Mouse (Mus musculus): ENCODE measurements around the gene Psmd13. TPM values are rescaled to one million over a fixed set of nuclear protein-coding genes. Genes with fewer than 3 reads are reported as not detected.
"Not testable (repeated sequence)": the region's sequence is repeated elsewhere in the genome, so short reads cannot be mapped to it uniquely, and the experiment has no call there.

The Psmd13 gene
- polyA plus RNA-seq, 1 experiment = 43.0 TPM

- WGBS = 11% methylated on average over 4 of the region's 4 CpGs
- peaks cover 10% of the 10 kb centered on the region; the same call in 1 of the 2 replicates for H3K4me1 ChIP-seq (ENCODE audit: control insufficient read depth, insufficient read depth, insufficient read length)
- H3K36me3 ChIP-seq (ENCODE audit: control insufficient read depth, insufficient read depth, low read length) = peaks cover 5% of the 10 kb centered on the region; the same call in 1 of the 2 replicates
- no peak overlapping the region for H3K27ac ChIP-seq (ENCODE audit: insufficient read depth, low read length)
- H3K27me3 ChIP-seq (ENCODE audit: control insufficient read depth, insufficient read depth, low read length) = no peaks in the 10 kb centered on the region
- TF ChIP-seq CTCF (IDR thresholded peaks at IDR 0.05; ENCODE audit: extremely low read depth, insufficient read depth, insufficient read length, insufficient replicate concordance) (no peak), POLR2A (IDR thresholded peaks at IDR 0.05; ENCODE audit: low read depth, low read length) (no peak)
- no peak for DNase-seq (ENCODE audit: low read depth in 1 of 2, low spot score in 2 of 2)
- H3K4me3 ChIP-seq (ENCODE audit: extremely low read depth, insufficient read depth, insufficient read length) = no peak overlapping the region
These were observed 7.5 kb upstream of the Psmd13 start for GRCm38 (mm10) chr7:140874224-140874623.

- H3K36me3 ChIP-seq (ENCODE audit: control insufficient read depth, insufficient read depth, low read length) = peaks cover 4% of the 10 kb centered on the region; the same call in 1 of the 2 replicates
- 30% methylated on average over 6 of the region's 6 CpGs for WGBS
- H3K27ac ChIP-seq (ENCODE audit: insufficient read depth, low read length) = no peak overlapping the region
These were observed 4.4 kb upstream of the Psmd13 start for GRCm38 (mm10) chr7:140877364-140877763.

GRCm38 (mm10) chr7:140879355-140879754 is 2.4 kb upstream of the Psmd13 start:
- H3K4me3 ChIP-seq (ENCODE audit: extremely low read depth, insufficient read depth, insufficient read length) = no peak overlapping the region
- 6% methylated on average over 7 of the region's 7 CpGs for WGBS
- no peak for DNase-seq (ENCODE audit: low read depth in 1 of 2, low spot score in 2 of 2)
- H3K27me3 ChIP-seq (ENCODE audit: control insufficient read depth, insufficient read depth, low read length) = no peaks in the 10 kb centered on the region
- H3K4me1 ChIP-seq (ENCODE audit: control insufficient read depth, insufficient read depth, insufficient read length) = peaks cover 13% of the 10 kb centered on the region; the same call in 1 of the 2 replicates
- H3K27ac ChIP-seq (ENCODE audit: insufficient read depth, low read length) = no peak overlapping the region
- TF ChIP-seq POLR2A (IDR thresholded peaks at IDR 0.05; ENCODE audit: low read depth, low read length) (no peak), CTCF (IDR thresholded peaks at IDR 0.05; ENCODE audit: extremely low read depth, insufficient read depth, insufficient read length, insufficient replicate concordance) (no peak)
- H3K36me3 ChIP-seq (ENCODE audit: control insufficient read depth, insufficient read depth, low read length) = 0 out of 2 replicates have a peak, but pooled peaks cover 3% of the 10 kb centered on the region

More at GRCm38 (mm10) chr7:140877364-140877763, 4.4 kb upstream of the Psmd13 start:
- Histone ChIP-seq H3K4me3 (ENCODE audit: extremely low read depth, insufficient read depth, insufficient read length) (no peak overlapping the region), H3K27me3 (ENCODE audit: control insufficient read depth, insufficient read depth, low read length) (no peaks in the 10 kb centered on the region), H3K4me1 (ENCODE audit: control insufficient read depth, insufficient read depth, insufficient read length) (peaks cover 13% of the 10 kb centered on the region; the same call in 1 of the 2 replicates)
- DNase-seq (ENCODE audit: low read depth in 1 of 2, low spot score in 2 of 2) = peak in 1 of 2 experiments; percentile 28
- TF ChIP-seq POLR2A (IDR thresholded peaks at IDR 0.05; ENCODE audit: low read depth, low read length) (no peak), CTCF (IDR thresholded peaks at IDR 0.05; ENCODE audit: extremely low read depth, insufficient read depth, insufficient read length, insufficient replicate concordance) (no peak)

GRCm38 (mm10) chr7:140880419-140880818 is 1.3 kb upstream of the Psmd13 start:
- Histone ChIP-seq H3K36me3 (ENCODE audit: control insufficient read depth, insufficient read depth, low read length) (0 out of 2 replicates have a peak, but pooled peaks cover 2% of the 10 kb centered on the region), H3K4me3 (ENCODE audit: extremely low read depth, insufficient read depth, insufficient read length) (no peak overlapping the region), H3K27me3 (ENCODE audit: control insufficient read depth, insufficient read depth, low read length) (no peaks in the 10 kb centered on the region), H3K27ac (ENCODE audit: insufficient read depth, low read length) (no peak overlapping the region), H3K4me1 (ENCODE audit: control insufficient read depth, insufficient read depth, insufficient read length) (peaks cover 13% of the 10 kb centered on the region; the same call in 1 of the 2 replicates)
- WGBS = 38% methylated on average over 3 of the region's 3 CpGs
- DNase-seq (ENCODE audit: low read depth in 1 of 2, low spot score in 2 of 2) = no peak
- TF ChIP-seq POLR2A (IDR thresholded peaks at IDR 0.05; ENCODE audit: low read depth, low read length) (no peak), CTCF (IDR thresholded peaks at IDR 0.05; ENCODE audit: extremely low read depth, insufficient read depth, insufficient read length, insufficient replicate concordance) (no peak)

- Histone ChIP-seq H3K27ac (ENCODE audit: insufficient read depth, low read length) (no peak overlapping the region), H3K4me1 (ENCODE audit: control insufficient read depth, insufficient read depth, insufficient read length) (peaks cover 13% of the 10 kb centered on the region; the same call in 1 of the 2 replicates), H3K4me3 (ENCODE audit: extremely low read depth, insufficient read depth, insufficient read length) (peak overlapping the region; percentile 26), H3K36me3 (ENCODE audit: control insufficient read depth, insufficient read depth, low read length) (peaks cover 3% of the 10 kb centered on the region; the same call in 1 of the 2 replicates), H3K27me3 (ENCODE audit: control insufficient read depth, insufficient read depth, low read length) (no peaks in the 10 kb centered on the region)
- DNase-seq (ENCODE audit: low read depth in 1 of 2, low spot score in 2 of 2) = no peak
- WGBS = 6% methylated on average over 8 of the region's 8 CpGs
- no peak for TF ChIP-seq POLR2A (IDR thresholded peaks at IDR 0.05; ENCODE audit: low read depth, low read length)
- no peak for TF ChIP-seq CTCF (IDR thresholded peaks at IDR 0.05; ENCODE audit: extremely low read depth, insufficient read depth, insufficient read length, insufficient replicate concordance)
These were observed 778 bp upstream of the Psmd13 start for GRCm38 (mm10) chr7:140880865-140881515.

GRCm38 (mm10) chr7:140882469-140882803 is 668 bp downstream of the Psmd13 start:
- Histone ChIP-seq H3K27me3 (ENCODE audit: control insufficient read depth, insufficient read depth, low read length) (no peaks in the 10 kb centered on the region), H3K36me3 (ENCODE audit: control insufficient read depth, insufficient read depth, low read length) (peaks cover 10% of the 10 kb centered on the region), H3K4me1 (ENCODE audit: control insufficient read depth, insufficient read depth, insufficient read length) (peaks cover 12% of the 10 kb centered on the region; the same call in 1 of the 2 replicates), H3K4me3 (ENCODE audit: extremely low read depth, insufficient read depth, insufficient read length) (peak overlapping the region; percentile 82), H3K27ac (ENCODE audit: insufficient read depth, low read length) (peak overlapping the region; percentile 68)
- TF ChIP-seq CTCF (IDR thresholded peaks at IDR 0.05; ENCODE audit: extremely low read depth, insufficient read depth, insufficient read length, insufficient replicate concordance) (no peak), POLR2A (IDR thresholded peaks at IDR 0.05; ENCODE audit: low read depth, low read length) (no peak)
- no peak for DNase-seq (ENCODE audit: low read depth in 1 of 2, low spot score in 2 of 2)
- 0% methylated on average over 12 of the region's 12 CpGs for WGBS

GRCm38 (mm10) chr7:140890636-140891035 is 8.9 kb downstream of the Psmd13 start:
- DNase-seq (ENCODE audit: low read depth in 1 of 2, low spot score in 2 of 2) = not testable (repeated sequence)

More at GRCm38 (mm10) chr7:140890636-140891035, 8.9 kb downstream of the Psmd13 start:
- H3K27me3 ChIP-seq (ENCODE audit: control insufficient read depth, insufficient read depth, low read length); H3K4me3 ChIP-seq (ENCODE audit: extremely low read depth, insufficient read depth, insufficient read length); H3K4me1 ChIP-seq (ENCODE audit: control insufficient read depth, insufficient read depth, insufficient read length); H3K27ac ChIP-seq (ENCODE audit: insufficient read depth, low read length): not testable (repeated sequence)
- 97% methylated on average over 16 of the region's 16 CpGs for WGBS
- H3K36me3 ChIP-seq (ENCODE audit: control insufficient read depth, insufficient read depth, low read length) = peaks cover 41% of the 10 kb centered on the region
